Mouse (Mus musculus) E14TG2a.4 (cell line): ENCODE data around the gene Rbfox1.

Experiments used
- CTCF ChIP-seq: conservative IDR thresholded peaks from 2 replicates; pipeline ENCODE4 v1.5.1; 2014; ENCODE audit warnings: low read length
- POU5F1 ChIP-seq: IDR thresholded peaks from 2 replicates; pipeline ENCODE4 v1.6.1; 2014; ENCODE audit warnings: low read length, borderline replicate concordance

DNA sequence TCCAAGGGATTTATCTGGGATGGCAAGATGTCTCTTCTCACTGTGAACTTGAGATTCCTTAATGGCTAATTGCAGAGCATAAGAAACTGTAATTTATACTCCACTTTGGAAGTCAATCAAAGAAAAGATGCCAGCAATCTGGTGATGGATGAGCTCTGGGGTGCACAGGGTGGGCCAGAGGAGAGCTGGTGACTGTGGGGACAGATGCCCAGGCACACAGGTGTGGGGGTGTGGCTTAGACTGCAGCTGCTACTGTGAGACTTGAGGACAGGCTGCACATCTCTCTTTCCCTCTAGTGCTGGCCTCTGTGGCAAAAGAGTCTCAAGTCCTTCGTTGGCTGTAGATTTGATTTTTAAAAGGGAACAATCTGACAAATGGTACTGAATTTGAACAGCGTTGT lies 402.5 kb downstream of the Rbfox1 start:
- no peak for TF ChIP-seq CTCF
- TF ChIP-seq POU5F1 = no peak
